Mouse (Mus musculus) thymus, postnatal 4 days (tissue): ENCODE results near the gene Med11.
"Not testable (repeated sequence)": the region's sequence is repeated elsewhere in the genome, so short reads cannot be mapped to it uniquely, and the experiment has no call there.

Experiments
- DNase-seq: peaks from one replicate; pipeline ENCODE4 v3.0.0; 2021

Gene Med11

GRCm38 (mm10) chr11:70451797-70452498 lies at the start of gene Med11:
Med11 (plus strand) TSS chr11:70451919.
- peak; percentile 94 for DNase-seq

GRCm38 (mm10) chr11:70403598-70403997 lies 48.1 kb upstream of the Med11 start:
- no peak for DNase-seq

- peak; percentile 94 for DNase-seq
These were observed 42.0 kb upstream of the Med11 start, which contains the start of gene Pelp1 for GRCm38 (mm10) chr11:70409594-70410296. Pelp1 (minus strand) TSS chr11:70410031.

- no peak for DNase-seq
These were observed 41.4 kb upstream of the Med11 start for GRCm38 (mm10) chr11:70410297-70410643.

- DNase-seq = no peak
These were observed 39.1 kb upstream of the Med11 start for GRCm38 (mm10) chr11:70412591-70412990.

- peak; percentile 88 for DNase-seq
These were observed 37.8 kb upstream of the Med11 start for GRCm38 (mm10) chr11:70413961-70414360.

GRCm38 (mm10) chr11:70418199-70418598 lies 33.5 kb upstream of the Med11 start:
- DNase-seq = no peak

- DNase-seq = no peak
These were observed 32.2 kb upstream of the Med11 start for GRCm38 (mm10) chr11:70419486-70419885.

- not testable (repeated sequence) for DNase-seq
These were observed 25.1 kb upstream of the Med11 start for GRCm38 (mm10) chr11:70426598-70426997.

- DNase-seq = no peak
These were observed 20.1 kb upstream of the Med11 start for GRCm38 (mm10) chr11:70431574-70431973.

GRCm38 (mm10) chr11:70432048-70432894 lies 19.4 kb upstream of the Med11 start, which contains the start of gene Arrb2:
Arrb2 (plus strand) TSS chr11:70432635.
- DNase-seq = peak; percentile 100

GRCm38 (mm10) chr11:70432895-70433568 lies 18.7 kb upstream of the Med11 start:
- no peak for DNase-seq

- DNase-seq = no peak
These were observed 18.2 kb upstream of the Med11 start for GRCm38 (mm10) chr11:70433569-70433943.

GRCm38 (mm10) chr11:70433951-70434350 lies 17.8 kb upstream of the Med11 start:
- DNase-seq = peak; percentile 38

- peak; percentile 71 for DNase-seq
These were observed 16.2 kb upstream of the Med11 start for GRCm38 (mm10) chr11:70435476-70435875.

GRCm38 (mm10) chr11:70437426-70437825 lies 14.3 kb upstream of the Med11 start:
- DNase-seq = no peak

GRCm38 (mm10) chr11:70438728-70439374 lies 12.9 kb upstream of the Med11 start:
- DNase-seq = no peak

- no peak for DNase-seq
These were observed 11.1 kb upstream of the Med11 start for GRCm38 (mm10) chr11:70440637-70441036.

GRCm38 (mm10) chr11:70441882-70442281 lies 9.8 kb upstream of the Med11 start:
- no peak for DNase-seq

- no peak for DNase-seq
These were observed 7.8 kb upstream of the Med11 start for GRCm38 (mm10) chr11:70443964-70444363.

GRCm38 (mm10) chr11:70444667-70445066 lies 7.1 kb upstream of the Med11 start:
- no peak for DNase-seq

- no peak for DNase-seq
These were observed 5.0 kb upstream of the Med11 start for GRCm38 (mm10) chr11:70446756-70447155.
